In genomic region chr8:72429676-72430075, GRCm38 (mm10) we compare ENCODE assay signal across 10 mouse cellular contexts. TPM values are rescaled to one million over a fixed set of nuclear protein-coding genes. Genes with fewer than 3 reads are reported as not detected.
A peak's percentile ranks its signal among the peaks of the same experiment; 100 is the strongest.
DNase-seq lines count a peak whose midpoint lies in the region; ATAC-seq and TF ChIP-seq lines count a peak whose summit lies in the region.
"Had no signal": no experiment of that assay in that cellular context is flagged by ENCODE, and none has a peak within 500 bp of the region (broad histone marks: within the 10 kb centered on the region; RNA-seq: fewer than 3 reads in every experiment).

No protein-coding gene starts in this region.

- H3K36me3 ChIP-seq in midbrain, postnatal 0 days (ENCODE audit: insufficient read depth, low read length) = no peaks in the 10 kb centered on the region
- no peaks in the 10 kb centered on the region for H3K36me3 ChIP-seq in midbrain, embryonic 11.5 days (ENCODE audit: control insufficient read depth, insufficient read depth, low read length)
- no peaks in the 10 kb centered on the region for H3K36me3 ChIP-seq in lung, embryonic 14.5 days (ENCODE audit: insufficient read depth)
- H3K36me3 ChIP-seq in thymus, adult 2 months (ENCODE audit: control insufficient read depth, insufficient read depth, low read length) = no peaks in the 10 kb centered on the region
- H3K36me3 ChIP-seq: forebrain, embryonic 10.5 days; heart, embryonic 15.5 days had no signal

- DNase-seq in adrenal gland, adult 18-20 months (ENCODE audit: low spot score in 2 of 2) = peak; percentile 41 to 43
- no peak for DNase-seq in adrenal gland, adult 2 months
- DNase-seq in midbrain, postnatal 0 days (ENCODE audit: low spot score) = no peak
- DNase-seq in midbrain, embryonic 11.5 days (ENCODE audit: low spot score, missing footprints) = no peak
- no peak for DNase-seq in lung, embryonic 14.5 days
- peak; percentile 62 for DNase-seq in thymus, adult 2 months

- no peak overlapping the region for H3K4me2 ChIP-seq in midbrain, postnatal 0 days (ENCODE audit: low read depth, low read length, poor library complexity, severe bottlenecking)
- no peak overlapping the region for H3K4me2 ChIP-seq in midbrain, embryonic 11.5 days
- H3K4me2 ChIP-seq in lung, embryonic 14.5 days = no peak overlapping the region
- H3K4me2 ChIP-seq: heart, embryonic 15.5 days had no signal

- no peak overlapping the region for H3K4me3 ChIP-seq in midbrain, postnatal 0 days (ENCODE audit: low read depth, low read length)
- no peak overlapping the region for H3K4me3 ChIP-seq in midbrain, embryonic 11.5 days (ENCODE audit: low read depth, low read length)
- H3K4me3 ChIP-seq in lung, embryonic 14.5 days (ENCODE audit: low read depth, low read length) = no peak overlapping the region
- no peak overlapping the region for H3K4me3 ChIP-seq in thymus, adult 2 months (ENCODE audit: control insufficient read depth, insufficient read depth, low read length)
- H3K4me3 ChIP-seq: forebrain, embryonic 10.5 days; heart, embryonic 15.5 days had no signal

- no peaks in the 10 kb centered on the region for H3K4me1 ChIP-seq in midbrain, postnatal 0 days (ENCODE audit: insufficient read depth, low read length)
- H3K4me1 ChIP-seq in midbrain, embryonic 11.5 days (ENCODE audit: control insufficient read depth, insufficient read depth, low read length) = no peaks in the 10 kb centered on the region
- no peaks in the 10 kb centered on the region for H3K4me1 ChIP-seq in lung, embryonic 14.5 days (ENCODE audit: insufficient read depth)
- H3K4me1 ChIP-seq in thymus, adult 2 months (replicated peaks; ENCODE audit: control insufficient read depth, insufficient read depth, low read length) = no peaks in the 10 kb centered on the region
- H3K4me1 ChIP-seq: forebrain, embryonic 10.5 days had no signal

- WGBS in midbrain, postnatal 0 days = 54% methylated on average over 13 of the region's 13 CpGs
- WGBS in midbrain, embryonic 11.5 days = 55% methylated on average over 13 of the region's 13 CpGs
- 50% methylated on average over 13 of the region's 13 CpGs for WGBS in lung, embryonic 14.5 days
- 41% methylated on average over 13 of the region's 13 CpGs for WGBS in thymus, adult 2 months

- TF ChIP-seq POLR2A in thymus, adult 2 months (IDR thresholded peaks at IDR 0.05; ENCODE audit: control insufficient read depth, extremely low read depth, insufficient read depth, low read length, poor library complexity) = no peak

- no peaks in the 10 kb centered on the region for H3K9me3 ChIP-seq in midbrain, postnatal 0 days (ENCODE audit: low read length)
- no peaks in the 10 kb centered on the region for H3K9me3 ChIP-seq in midbrain, embryonic 11.5 days (ENCODE audit: control insufficient read depth, low read length)
- no peaks in the 10 kb centered on the region for H3K9me3 ChIP-seq in lung, embryonic 14.5 days (ENCODE audit: low read depth, low read length)
- H3K9me3 ChIP-seq: forebrain, embryonic 10.5 days; heart, embryonic 15.5 days had no signal

- no peak for ATAC-seq in midbrain, postnatal 0 days (ENCODE audit: low FRiP score)
- no peak for ATAC-seq in midbrain, embryonic 11.5 days (ENCODE audit: low FRiP score)
- ATAC-seq in lung, embryonic 14.5 days (ENCODE audit: insufficient read depth) = no peak
- no peak for ATAC-seq in erythroid progenitor cell, adult 5-6 weeks (replicated peaks; ENCODE audit: low FRiP score, poor library complexity, severe bottlenecking)
- ATAC-seq in megakaryocyte progenitor cell, adult 5-6 weeks (replicated peaks; ENCODE audit: poor library complexity) = no peak

- peak; percentile 46 for TF ChIP-seq CTCF in midbrain, postnatal 0 days (IDR thresholded peaks at IDR 0.05)
- TF ChIP-seq CTCF in lung, embryonic 14.5 days (IDR thresholded peaks at IDR 0.05; ENCODE audit: low read depth) = peak; percentile 55
- TF ChIP-seq CTCF in thymus, adult 2 months (IDR thresholded peaks at IDR 0.05; ENCODE audit: borderline replicate concordance, control insufficient read depth, extremely low read depth, insufficient read depth, low read length, poor library complexity) = peak; percentile 84; the same call in 1 of the 2 replicates

- H3K27me3 ChIP-seq in midbrain, postnatal 0 days (ENCODE audit: insufficient read depth, low read length) = no peaks in the 10 kb centered on the region
- H3K27me3 ChIP-seq in midbrain, embryonic 11.5 days (ENCODE audit: control insufficient read depth, insufficient read depth, low read length) = no peaks in the 10 kb centered on the region
- no peaks in the 10 kb centered on the region for H3K27me3 ChIP-seq in lung, embryonic 14.5 days (ENCODE audit: insufficient read depth, low read length)
- H3K27me3 ChIP-seq in thymus, adult 2 months (ENCODE audit: control insufficient read depth, insufficient read depth, low read length) = no peaks in the 10 kb centered on the region
- H3K27me3 ChIP-seq: heart, embryonic 15.5 days had no signal

- no peak overlapping the region for H3K27ac ChIP-seq in midbrain, postnatal 0 days (ENCODE audit: low read depth, low read length)
- no peak overlapping the region for H3K27ac ChIP-seq in midbrain, embryonic 11.5 days (ENCODE audit: low read depth, low read length)
- H3K27ac ChIP-seq in lung, embryonic 14.5 days (ENCODE audit: low read depth) = no peak overlapping the region
- no peak overlapping the region for H3K27ac ChIP-seq in thymus, adult 2 months (ENCODE audit: control insufficient read depth, insufficient read depth, low read length)
- H3K27ac ChIP-seq: forebrain, embryonic 10.5 days; heart, embryonic 15.5 days had no signal

- H3K9ac ChIP-seq in midbrain, postnatal 0 days (replicated peaks; ENCODE audit: low read length, poor library complexity, severe bottlenecking) = no peak overlapping the region
- no peak overlapping the region for H3K9ac ChIP-seq in midbrain, embryonic 11.5 days (ENCODE audit: low read length)
- no peak overlapping the region for H3K9ac ChIP-seq in lung, embryonic 14.5 days
- H3K9ac ChIP-seq: heart, embryonic 15.5 days had no signal

RNA-seq across cellular contexts. Expression of gene Eps15l1, which starts 8.4 kb away (rescaled TPM):
- 10 to 100 TPM; 48.5 to 54.1 TPM for total RNA-seq in adrenal gland, adult 18-20 months (2021)
- total RNA-seq in adrenal gland, adult 2 months (2021) = 10 to 100 TPM; 38.2 to 59.8 TPM
- polyA plus RNA-seq in adrenal gland, adult 2 months (2012; rRNA removed) = 23.0 and 25.2 TPM in 2 replicates
- total RNA-seq in midbrain, postnatal 0 days (2014; rRNA removed) = 65.7 and 66.4 TPM in 2 replicates
- 51.3 and 51.9 TPM in 2 replicates for polyA plus RNA-seq in midbrain, postnatal 0 days (2015; fragmentation: Nextera tagmentation; extraction: Ambion mirVana)
- 67.6 and 71.3 TPM in 2 replicates for polyA plus RNA-seq in midbrain, embryonic 11.5 days (2014; fragmentation: Nextera tagmentation; extraction: Ambion mirVana)
- polyA plus RNA-seq in lung, embryonic 14.5 days (2014; fragmentation: Nextera tagmentation; extraction: Ambion mirVana) = 68.6 and 69.4 TPM in 2 replicates
- 87.2 and 91.4 TPM in 2 replicates for polyA plus RNA-seq in thymus, adult 2 months (2012; rRNA removed)
- total RNA-seq in erythroid progenitor cell, adult 5-6 weeks (2015; ENCODE audit: low replicate concordance) = 141 and 151 TPM in 2 replicates
- total RNA-seq in erythroid progenitor cell, adult 5-6 weeks (2017; ENCODE audit: low replicate concordance) = 109 and 118 TPM in 2 replicates
- 44.6 and 57.1 TPM in 2 replicates for total RNA-seq in megakaryocyte progenitor cell, adult 5-6 weeks (2015)
- 35.2 and 41.4 TPM in 2 replicates for total RNA-seq in megakaryocyte progenitor cell, adult 5-6 weeks (2017)

RNA-seq across cellular contexts. Expression of gene Calr3, which starts 14.0 kb away (rescaled TPM):
- 1 to 10 TPM; 3.9 to 5.3 TPM for total RNA-seq in adrenal gland, adult 18-20 months (2021)
- total RNA-seq in adrenal gland, adult 2 months (2021) = 1 to 10 TPM; 3.9 TPM
- polyA plus RNA-seq in adrenal gland, adult 2 months (2012; rRNA removed) = 0.17 and 0.41 TPM in 2 replicates
- 0.28 and 0.77 TPM in 2 replicates for total RNA-seq in midbrain, postnatal 0 days (2014; rRNA removed)
- polyA plus RNA-seq in midbrain, postnatal 0 days (2015; fragmentation: Nextera tagmentation; extraction: Ambion mirVana) = 1.0 and 1.2 TPM in 2 replicates
- polyA plus RNA-seq in midbrain, embryonic 11.5 days (2014; fragmentation: Nextera tagmentation; extraction: Ambion mirVana) = 0.71 and 0.76 TPM in 2 replicates
- 1.0 and 1.9 TPM in 2 replicates for polyA plus RNA-seq in lung, embryonic 14.5 days (2014; fragmentation: Nextera tagmentation; extraction: Ambion mirVana)
- polyA plus RNA-seq in thymus, adult 2 months (2012; rRNA removed) = 0.31 and 0.32 TPM in 2 replicates
- total RNA-seq in erythroid progenitor cell, adult 5-6 weeks (2015; ENCODE audit: low replicate concordance) = not detected in 2 replicates
- total RNA-seq in erythroid progenitor cell, adult 5-6 weeks (2017; ENCODE audit: low replicate concordance) = not detected in 2 replicates
- 2.2 TPM in 2 replicates for total RNA-seq in megakaryocyte progenitor cell, adult 5-6 weeks (2015)
- 2.9 TPM in 2 replicates for total RNA-seq in megakaryocyte progenitor cell, adult 5-6 weeks (2017)

RNA-seq across cellular contexts. Expression of gene 1700030K09Rik, which starts 14.0 kb away (rescaled TPM):
- 10 to 100 TPM in 1 of 2 experiments, 1 to 10 TPM in 1; 6.6 to 10.5 TPM for total RNA-seq in adrenal gland, adult 18-20 months (2021)
- 1 to 10 TPM; 9.6 to 10.0 TPM for total RNA-seq in adrenal gland, adult 2 months (2021)
- 5.9 and 6.1 TPM in 2 replicates for polyA plus RNA-seq in adrenal gland, adult 2 months (2012; rRNA removed)
- total RNA-seq in midbrain, postnatal 0 days (2014; rRNA removed) = 8.7 and 8.9 TPM in 2 replicates
- polyA plus RNA-seq in midbrain, postnatal 0 days (2015; fragmentation: Nextera tagmentation; extraction: Ambion mirVana) = 14.7 TPM in 2 replicates
- polyA plus RNA-seq in midbrain, embryonic 11.5 days (2014; fragmentation: Nextera tagmentation; extraction: Ambion mirVana) = 11.6 and 13.5 TPM in 2 replicates
- 13.6 and 17.2 TPM in 2 replicates for polyA plus RNA-seq in lung, embryonic 14.5 days (2014; fragmentation: Nextera tagmentation; extraction: Ambion mirVana)
- polyA plus RNA-seq in thymus, adult 2 months (2012; rRNA removed) = 7.2 and 9.5 TPM in 2 replicates
- 0.84 TPM in 1 of 2 replicates, not detected in the other for total RNA-seq in erythroid progenitor cell, adult 5-6 weeks (2015; ENCODE audit: low replicate concordance)
- total RNA-seq in erythroid progenitor cell, adult 5-6 weeks (2017; ENCODE audit: low replicate concordance) = 1.4 and 1.8 TPM in 2 replicates
- total RNA-seq in megakaryocyte progenitor cell, adult 5-6 weeks (2015) = 3.0 and 3.3 TPM in 2 replicates
- 6.3 and 6.5 TPM in 2 replicates for total RNA-seq in megakaryocyte progenitor cell, adult 5-6 weeks (2017)

RNA-seq across cellular contexts. Expression of gene Cherp, which starts 45.4 kb away (rescaled TPM):
- total RNA-seq in adrenal gland, adult 18-20 months (2021) = 10 to 100 TPM; 61.8 to 62.5 TPM
- 10 to 100 TPM; 66.3 to 71.0 TPM for total RNA-seq in adrenal gland, adult 2 months (2021)
- polyA plus RNA-seq in adrenal gland, adult 2 months (2012; rRNA removed) = 63.8 and 77.3 TPM in 2 replicates
- 33.4 and 51.4 TPM in 2 replicates for total RNA-seq in midbrain, postnatal 0 days (2014; rRNA removed)
- 44.5 and 50.9 TPM in 2 replicates for polyA plus RNA-seq in midbrain, postnatal 0 days (2015; fragmentation: Nextera tagmentation; extraction: Ambion mirVana)
- 57.7 and 62.6 TPM in 2 replicates for polyA plus RNA-seq in midbrain, embryonic 11.5 days (2014; fragmentation: Nextera tagmentation; extraction: Ambion mirVana)
- polyA plus RNA-seq in lung, embryonic 14.5 days (2014; fragmentation: Nextera tagmentation; extraction: Ambion mirVana) = 71.6 and 80.2 TPM in 2 replicates
- 146 and 176 TPM in 2 replicates for polyA plus RNA-seq in thymus, adult 2 months (2012; rRNA removed)
- total RNA-seq in erythroid progenitor cell, adult 5-6 weeks (2015; ENCODE audit: low replicate concordance) = 52.4 and 63.1 TPM in 2 replicates
- 14.8 and 18.6 TPM in 2 replicates for total RNA-seq in erythroid progenitor cell, adult 5-6 weeks (2017; ENCODE audit: low replicate concordance)
- total RNA-seq in megakaryocyte progenitor cell, adult 5-6 weeks (2015) = 80.1 and 106 TPM in 2 replicates
- total RNA-seq in megakaryocyte progenitor cell, adult 5-6 weeks (2017) = 17.7 and 23.8 TPM in 2 replicates

Comparison
In these comparisons a context has a peak if more than half of its experiments do, and no peak if none do; other contexts are left out.
1. DNase-seq: peak in adrenal gland, adult 18-20 months (2 of 2) and thymus, adult 2 months (single experiment); none in adrenal gland, adult 2 months (single experiment), midbrain, postnatal 0 days (single experiment), midbrain, embryonic 11.5 days (single experiment) and lung, embryonic 14.5 days (single experiment).
2. Peak in every context shown above with its lines, with median percentiles within 50 percentile points of each other: CTCF ChIP-seq.